Mouse (Mus musculus) hematopoietic stem cell, adult 5-6 weeks (primary cell): ENCODE measurements at regions not wholly inside any gene's neighbourhood (a gene's known extent, or its start where the extent isn't known, plus 50 kb on each side); places are given as distances from the start of the nearest gene placed in this dataset.
"Not testable (repeated sequence)": the region's sequence is repeated elsewhere in the genome, so short reads cannot be mapped to it uniquely, and the experiment has no call there.

Experiments
- ATAC-seq, 2 experiments: fragments of 125-278 bp in 1 of 2; replicated peaks in 1 of 2; 2 replicates each; pipeline ENCODE4 v1.8.0; 2016 to 2017; ENCODE audit warnings: inconsistent platforms in 2 of 2, mild to moderate bottlenecking in 2 of 2, moderate number of reproducible peaks in 2 of 2, low read depth in 1 of 2, moderate TSS enrichment in 1 of 2; ENCODE audit not compliant: low FRiP score in 2 of 2, poor library complexity in 2 of 2, severe bottlenecking in 2 of 2, insufficient read depth in 1 of 2, low TSS enrichment in 1 of 2

GRCm38 (mm10) chr6:14632837-14633236 lies 122.2 kb downstream of the Ppp1r3a start:
- no peak for ATAC-seq

GRCm38 (mm10) chr6:14631719-14632445 lies 123.2 kb downstream of the Ppp1r3a start:
- no peak for ATAC-seq

- no peak for ATAC-seq
Measured at GRCm38 (mm10) chr6:14616629-14617028, 138.4 kb downstream of the Ppp1r3a start.

GRCm38 (mm10) chr6:14608076-14608475 lies 147.0 kb downstream of the Ppp1r3a start:
- no peak for ATAC-seq

GRCm38 (mm10) chr6:14600543-14601249 lies 154.4 kb downstream of the Ppp1r3a start:
- no peak for ATAC-seq

- ATAC-seq: no peak
Measured at GRCm38 (mm10) chr6:14596880-14597466, 158.1 kb downstream of the Ppp1r3a start.

- peak; percentile 60 to 73; a peak in 3 of 4 replicates for ATAC-seq
Measured at GRCm38 (mm10) chr6:14585827-14586226, 169.2 kb downstream of the Ppp1r3a start.

- no peak for ATAC-seq
Measured at GRCm38 (mm10) chr6:14583829-14584228, 171.2 kb downstream of the Ppp1r3a start.

- no peak for ATAC-seq
Measured at GRCm38 (mm10) chr6:14574607-14575006, 180.5 kb downstream of the Ppp1r3a start.

- no peak for ATAC-seq
Measured at GRCm38 (mm10) chr6:14573001-14573400, 182.1 kb downstream of the Ppp1r3a start.

GRCm38 (mm10) chr6:14540333-14540732 lies 214.7 kb downstream of the Ppp1r3a start:
- no peak for ATAC-seq

- ATAC-seq: no peak
Measured at GRCm38 (mm10) chr6:14529096-14529495, 226.0 kb downstream of the Ppp1r3a start.

- no peak for ATAC-seq
Measured at GRCm38 (mm10) chr6:14528564-14528963, 226.5 kb downstream of the Ppp1r3a start.

GRCm38 (mm10) chr6:14522742-14523141 lies 232.3 kb downstream of the Ppp1r3a start:
- peak in 1 of 2 experiments; percentile 53; a peak in 1 of 4 replicates for ATAC-seq

- no peak for ATAC-seq
Measured at GRCm38 (mm10) chr6:14521321-14521720, 233.8 kb downstream of the Ppp1r3a start.

GRCm38 (mm10) chr6:14504171-14504570 lies 250.9 kb downstream of the Ppp1r3a start:
- peak; percentile 56 to 80; a peak in 3 of 4 replicates for ATAC-seq

GRCm38 (mm10) chr6:14500663-14501062 lies 254.4 kb downstream of the Ppp1r3a start:
- no peak for ATAC-seq

- not testable (repeated sequence) for ATAC-seq
Measured at GRCm38 (mm10) chr6:14499882-14500281, 255.2 kb downstream of the Ppp1r3a start.
